Mouse (Mus musculus) 3134 (cell line): Measurements from ENCODE around the gene Capn1.

Source experiments
- DNase-seq: peaks from one replicate; pipeline ENCODE4 v3.0.0-alpha.2; 2011; ENCODE audit warnings: low spot score; ENCODE audit not compliant: insufficient read length; ENCODE audit errors: extremely low read depth

Gene Capn1

DNA sequence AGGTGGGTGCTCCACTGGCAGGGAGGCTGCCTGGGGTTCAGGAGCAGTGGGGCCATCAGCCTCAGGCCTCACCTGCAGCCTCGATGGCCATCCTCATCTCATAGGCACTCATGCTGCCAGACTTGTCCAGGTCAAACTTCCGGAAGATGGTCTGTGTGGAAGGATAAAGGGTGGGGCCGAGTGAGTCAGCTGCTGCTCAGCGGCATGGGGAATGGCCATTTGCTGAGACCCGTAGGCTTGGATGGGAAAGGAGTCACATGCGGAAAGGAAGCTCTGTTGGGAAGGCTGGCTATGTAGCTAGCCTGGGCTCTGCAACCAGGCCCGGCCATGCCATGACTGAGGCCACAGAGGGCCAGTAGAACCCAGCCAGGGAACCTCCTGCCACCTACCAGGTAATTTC lies 24.2 kb downstream of the Capn1 start:
- DNase-seq: peak; percentile 66

DNA sequence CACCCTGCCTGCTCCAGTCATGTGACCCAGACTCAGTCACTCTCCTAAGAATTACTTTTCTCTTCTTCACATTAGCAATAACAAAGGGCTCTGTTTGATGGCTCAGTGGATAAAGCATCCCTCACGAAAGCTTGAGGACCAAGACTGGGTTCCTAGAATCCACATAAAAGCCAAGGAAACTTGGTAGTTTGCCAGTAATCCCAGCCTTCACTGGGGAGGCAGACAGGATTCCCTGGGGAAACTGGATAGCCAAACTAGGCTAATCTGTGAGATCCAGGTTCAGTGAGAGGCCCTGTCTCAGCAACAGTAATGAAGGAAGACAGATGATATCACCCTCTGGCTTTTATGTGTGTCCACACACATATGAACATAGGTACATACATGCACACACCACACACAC lies 24.8 kb downstream of the Capn1 start:
- DNase-seq: no peak

DNA sequence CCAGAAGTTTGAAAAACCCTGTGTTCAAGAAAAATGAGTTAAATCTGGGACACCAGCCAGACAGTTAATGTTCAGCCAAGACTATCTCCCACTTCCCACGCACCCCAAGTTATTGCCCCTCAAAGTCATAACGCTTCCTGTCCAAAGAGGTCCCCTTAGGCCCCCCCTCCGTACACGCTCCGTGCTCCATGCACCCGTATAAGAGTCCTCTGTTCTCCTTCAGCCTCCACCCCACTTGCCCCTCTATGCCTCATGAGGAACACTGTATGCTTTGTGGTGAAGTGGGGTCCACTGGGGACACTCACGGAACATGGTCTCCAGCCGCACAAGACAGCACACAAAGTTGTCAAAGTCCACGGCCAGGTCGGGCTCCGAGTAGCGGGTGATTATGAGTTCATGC lies 25.7 kb downstream of the Capn1 start:
- no peak for DNase-seq

DNA sequence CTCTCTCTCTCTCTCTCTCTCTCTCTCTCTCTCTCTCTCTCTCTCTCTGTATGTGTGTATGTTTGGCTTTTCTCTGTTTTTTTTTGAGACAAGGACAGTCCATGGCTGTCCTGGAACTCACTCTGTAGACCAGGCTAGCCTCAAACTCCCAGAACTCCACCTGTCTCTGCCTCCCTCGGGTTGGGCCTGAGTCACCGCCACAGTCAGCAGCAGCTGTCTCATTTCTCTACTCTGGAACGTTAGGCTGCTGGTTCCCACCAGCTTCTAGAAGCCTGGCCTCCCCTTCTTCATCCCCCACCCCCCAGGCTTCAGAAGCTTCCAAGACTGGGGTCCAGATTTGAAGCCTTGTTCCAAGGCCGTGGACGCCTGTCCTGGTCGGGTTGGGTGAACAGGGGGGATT lies 26.1 kb downstream of the Capn1 start:
- DNase-seq: no peak

DNA sequence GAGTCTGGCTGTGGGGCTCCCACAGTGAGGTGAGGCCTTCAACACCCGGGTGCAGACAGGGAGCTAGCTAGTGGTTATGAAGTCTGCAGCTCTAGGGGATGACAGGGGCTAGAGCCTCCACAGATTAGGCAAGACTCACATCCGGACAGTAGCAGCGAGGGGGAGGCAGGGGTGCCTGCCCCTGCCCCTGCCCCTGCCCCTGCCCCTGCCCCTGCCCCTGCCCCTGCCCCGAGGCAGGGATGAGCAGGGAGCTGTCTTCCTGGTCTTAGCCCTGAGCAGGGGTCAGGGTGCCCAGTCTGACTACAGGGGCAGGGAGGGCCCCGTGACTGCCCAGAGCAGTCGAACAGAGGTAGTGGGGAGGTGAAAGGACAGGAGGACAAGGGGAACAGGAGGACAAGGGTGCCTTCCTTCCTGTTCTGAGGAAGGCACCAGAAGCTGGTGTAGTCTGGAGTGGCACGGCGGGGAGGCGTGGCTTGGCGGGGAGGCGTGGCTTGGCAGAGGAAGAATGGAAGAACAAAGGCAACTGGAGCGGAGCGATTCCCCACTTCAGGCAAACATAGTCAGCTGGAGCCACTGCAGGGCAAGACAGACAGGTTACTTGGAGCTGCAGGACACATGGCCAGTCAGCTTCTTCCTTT lies 26.8 kb downstream of the Capn1 start:
- peak; percentile 81 for DNase-seq

DNA sequence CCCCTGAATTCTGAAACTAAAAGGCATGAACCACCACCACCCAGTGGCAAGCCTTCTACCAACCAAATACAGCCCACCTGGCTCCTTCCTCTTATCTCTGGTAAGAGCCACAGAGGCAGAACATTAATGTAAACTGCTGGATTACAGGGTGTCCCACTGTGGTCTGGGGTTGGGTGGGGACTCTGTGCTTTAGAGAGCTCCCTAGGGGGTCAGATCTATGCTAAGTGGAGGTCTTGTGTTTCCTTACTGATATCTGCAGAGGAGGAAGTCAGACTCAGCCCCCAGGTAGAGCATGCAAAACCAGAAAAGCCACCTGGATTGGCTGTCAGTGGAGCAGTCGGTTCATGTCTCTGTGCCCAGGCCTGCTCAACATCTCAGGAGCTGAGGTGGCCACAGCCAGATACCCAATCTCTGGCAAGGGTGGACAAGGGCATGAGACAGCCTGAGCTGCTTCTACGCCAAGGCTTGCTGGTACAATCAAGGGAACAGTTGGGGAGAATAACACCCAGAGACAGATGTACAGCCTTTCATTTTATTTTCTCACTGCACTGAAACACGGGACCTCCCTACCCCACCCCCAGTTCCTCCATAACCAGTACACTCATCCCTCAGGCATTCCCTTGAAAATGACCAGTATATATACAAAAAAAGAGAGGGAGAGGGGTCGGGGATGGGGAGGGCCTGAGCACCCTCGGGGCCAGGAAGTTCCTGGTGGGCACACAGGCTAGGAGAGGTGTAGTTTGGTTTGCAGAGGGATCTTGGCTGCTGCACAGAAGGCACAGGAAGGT lies 27.5 kb downstream of the Capn1 start:
- peak; percentile 67 for DNase-seq

DNA sequence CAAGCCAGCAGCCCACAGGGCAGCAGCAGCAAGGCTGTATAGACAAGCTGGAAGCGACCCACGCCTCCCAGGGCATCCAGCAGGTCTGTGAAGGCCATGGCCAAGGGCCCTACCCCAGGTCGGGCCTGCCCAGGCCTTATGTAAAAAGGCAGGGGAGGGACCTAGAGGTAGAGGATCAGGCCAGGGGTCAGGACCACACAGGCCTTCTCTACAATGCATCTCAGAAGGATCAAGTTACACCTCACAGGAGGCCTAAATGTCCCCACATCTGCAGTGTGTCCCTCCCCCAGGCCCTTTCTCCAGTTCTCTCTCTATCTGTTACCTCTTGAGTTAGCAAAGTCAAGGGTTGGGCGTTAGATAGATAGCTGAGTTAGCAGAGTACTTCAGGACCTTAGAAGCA lies 29.7 kb downstream of the Capn1 start, which contains the start of gene Slc22a20:
TSS of gene Slc22a20 (minus strand) at position 101 of the 400 bp plus-strand sequence.
- DNase-seq: no peak

DNA sequence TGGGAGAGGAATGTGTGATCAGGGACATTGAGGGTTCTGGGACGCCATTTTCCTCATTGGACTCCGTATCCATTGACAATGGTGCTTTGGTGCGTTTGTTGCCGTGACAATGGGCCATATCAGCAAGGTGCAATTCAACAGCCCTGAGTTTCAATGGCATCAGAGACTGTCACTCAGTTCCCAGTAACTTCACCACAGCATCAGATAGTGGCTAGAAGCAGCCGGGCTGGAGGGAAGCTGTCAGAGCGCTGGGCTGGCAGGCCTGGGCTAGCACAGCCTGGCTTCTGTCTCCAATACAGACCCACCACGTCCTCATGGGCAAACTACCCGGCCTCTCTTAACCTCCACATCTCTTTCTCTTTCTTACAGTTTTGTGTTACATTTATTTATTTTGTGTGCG lies 35.2 kb downstream of the Capn1 start:
- DNase-seq: no peak

DNA sequence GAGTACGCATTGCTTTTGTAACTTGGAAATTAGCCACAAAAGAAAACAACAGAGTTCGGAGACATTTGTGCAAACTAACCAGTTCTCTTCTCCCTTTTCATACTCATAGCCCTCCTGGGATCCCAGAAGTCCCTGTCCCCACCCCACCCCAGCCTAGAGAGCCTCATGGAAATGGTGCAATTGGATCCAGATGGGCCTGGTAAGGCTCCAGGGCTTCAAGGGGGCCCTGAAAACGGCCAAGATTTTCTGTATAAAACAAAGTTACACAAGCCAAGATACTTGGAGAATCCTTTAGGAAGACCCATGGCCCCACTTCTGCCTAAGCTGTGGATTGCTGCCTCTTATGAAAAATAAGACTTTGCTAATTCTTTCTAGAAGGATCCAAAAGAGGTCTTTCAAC lies 38.0 kb downstream of the Capn1 start:
- no peak for DNase-seq

DNA sequence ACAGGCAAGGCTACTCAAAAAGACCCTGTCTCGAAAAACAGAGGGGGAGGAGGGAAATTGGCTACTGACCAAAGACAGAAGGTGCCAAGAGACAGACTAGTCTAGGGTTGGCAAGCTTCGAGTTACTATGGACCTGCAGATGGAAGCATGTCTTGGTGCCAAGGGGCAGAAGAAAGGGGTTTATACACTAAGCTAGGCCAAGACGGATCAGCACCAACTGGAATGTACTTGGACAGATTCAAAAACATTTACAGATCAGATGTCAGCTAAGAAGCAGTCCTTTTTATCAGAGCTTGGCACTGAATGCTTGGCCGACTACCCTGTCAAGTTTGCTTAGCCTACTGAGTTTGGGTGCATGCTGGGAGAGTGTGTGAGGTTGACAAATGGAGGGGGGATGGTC lies 40.0 kb downstream of the Capn1 start:
- no peak for DNase-seq

DNA sequence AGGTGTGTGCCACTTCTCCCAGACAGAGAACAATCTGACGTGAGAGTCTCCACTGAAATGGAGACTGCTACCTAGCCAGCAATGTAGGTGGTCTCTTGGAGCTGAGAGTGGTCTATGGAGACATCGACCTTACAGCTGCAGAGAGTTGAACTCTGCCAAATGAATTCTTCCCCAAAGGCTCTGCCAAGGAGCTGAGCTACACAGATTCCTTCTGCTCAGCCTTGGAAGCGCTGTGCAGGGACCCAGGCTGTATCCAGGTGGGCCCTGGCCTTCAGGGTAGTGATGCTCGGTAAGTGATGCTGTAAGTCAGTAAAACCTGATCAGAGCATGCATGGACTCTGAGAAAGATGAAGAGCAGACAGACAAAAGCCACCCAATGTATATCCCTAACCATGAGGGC lies 40.6 kb downstream of the Capn1 start:
- DNase-seq: no peak

DNA sequence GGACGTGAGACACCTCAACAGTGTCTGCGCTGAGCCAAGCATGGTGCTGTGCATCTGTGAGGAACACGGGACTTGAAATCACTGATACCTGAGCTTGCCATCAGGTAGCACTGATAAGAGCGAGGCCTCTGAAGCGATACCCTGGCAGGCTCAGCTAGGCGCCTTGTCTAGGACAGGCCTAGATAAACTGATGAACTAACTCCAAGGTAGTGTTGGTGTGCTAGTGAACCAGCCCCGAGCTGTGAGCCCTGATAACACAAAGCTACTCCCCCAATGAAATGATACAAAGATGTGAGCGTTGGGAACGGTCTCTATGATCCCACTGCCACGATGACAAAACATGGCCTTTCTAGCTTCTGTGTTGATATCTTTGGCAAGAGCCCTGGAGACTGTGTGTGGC lies 48.0 kb downstream of the Capn1 start:
- no peak for DNase-seq

DNA sequence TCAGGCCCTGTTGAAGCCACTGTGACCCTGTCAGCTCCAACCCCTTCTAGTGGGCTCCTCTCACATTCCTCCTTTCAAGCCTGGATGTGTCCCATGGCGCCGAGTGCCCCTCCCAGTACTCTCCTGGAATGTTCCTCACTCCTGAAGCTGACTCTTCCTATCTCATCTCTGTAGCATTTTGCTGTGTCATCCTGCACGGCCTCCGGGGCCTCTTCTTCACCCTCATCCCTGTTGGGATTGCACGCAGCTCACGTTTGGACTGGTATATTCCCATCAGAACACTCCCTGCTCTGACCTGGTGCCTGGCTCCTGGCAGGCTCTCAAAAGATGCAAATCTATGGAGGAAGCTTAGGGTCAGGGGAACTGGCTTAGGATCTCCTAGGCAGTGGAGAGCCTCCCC lies 48.9 kb downstream of the Capn1 start:
- no peak for DNase-seq

DNA sequence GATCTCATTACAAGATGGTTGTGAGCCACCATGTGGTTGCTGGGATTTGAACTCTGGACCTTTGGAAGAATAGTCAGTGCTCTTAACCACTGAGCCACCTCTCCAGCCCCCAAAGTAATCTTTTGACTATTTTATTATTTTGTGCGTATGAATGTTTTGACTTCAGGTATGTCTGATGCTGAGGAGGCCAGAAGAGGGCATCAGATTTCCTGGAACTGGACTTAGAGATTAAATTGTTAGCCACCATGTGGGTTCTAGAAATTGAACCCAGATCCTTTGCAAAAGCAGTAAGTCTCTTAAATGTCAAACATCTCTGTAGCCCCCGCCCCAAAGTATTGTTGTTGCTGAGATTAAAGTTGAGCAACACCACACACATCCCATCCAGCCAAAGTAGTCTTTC lies 49.8 kb downstream of the Capn1 start:
- DNase-seq: no peak

DNA sequence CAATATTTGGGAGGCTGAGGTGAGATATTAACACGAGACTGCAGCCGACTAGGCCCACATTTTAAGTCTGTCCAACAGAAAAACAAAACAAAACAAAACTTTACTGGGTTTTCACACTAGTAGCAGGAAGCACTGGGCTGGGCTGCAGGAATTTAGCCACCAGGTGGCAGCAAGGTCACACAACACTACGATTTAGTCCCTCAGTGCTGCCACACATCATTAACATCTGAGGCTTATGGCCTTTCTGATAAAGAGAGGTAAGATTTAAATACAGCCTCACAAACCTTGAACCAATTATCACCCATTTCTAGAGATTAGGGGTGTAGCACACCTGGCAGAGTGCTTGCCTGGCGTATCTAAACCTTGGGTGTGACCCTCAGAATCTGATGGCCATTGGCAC lies 50.4 kb downstream of the Capn1 start:
- DNase-seq: no peak

DNA sequence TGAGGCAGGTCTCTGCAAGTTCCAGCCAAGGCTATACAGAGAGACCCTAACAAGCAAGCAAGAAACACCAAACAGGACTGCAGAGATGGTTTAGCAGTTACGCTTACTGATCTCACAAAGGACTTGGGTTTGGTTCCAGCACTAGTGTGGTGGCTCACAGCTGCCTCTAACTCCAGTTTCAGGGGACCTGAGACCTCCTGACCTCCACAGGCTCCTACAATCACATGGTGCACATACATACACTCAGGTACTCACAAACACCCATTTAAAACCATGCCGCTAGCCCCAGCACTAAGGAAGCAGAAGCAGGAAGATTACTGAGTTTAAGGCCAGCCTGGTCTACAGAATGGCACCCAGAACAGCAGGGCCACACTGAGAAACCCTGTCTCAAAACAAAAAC lies 50.9 kb downstream of the Capn1 start:
- no peak for DNase-seq

DNA sequence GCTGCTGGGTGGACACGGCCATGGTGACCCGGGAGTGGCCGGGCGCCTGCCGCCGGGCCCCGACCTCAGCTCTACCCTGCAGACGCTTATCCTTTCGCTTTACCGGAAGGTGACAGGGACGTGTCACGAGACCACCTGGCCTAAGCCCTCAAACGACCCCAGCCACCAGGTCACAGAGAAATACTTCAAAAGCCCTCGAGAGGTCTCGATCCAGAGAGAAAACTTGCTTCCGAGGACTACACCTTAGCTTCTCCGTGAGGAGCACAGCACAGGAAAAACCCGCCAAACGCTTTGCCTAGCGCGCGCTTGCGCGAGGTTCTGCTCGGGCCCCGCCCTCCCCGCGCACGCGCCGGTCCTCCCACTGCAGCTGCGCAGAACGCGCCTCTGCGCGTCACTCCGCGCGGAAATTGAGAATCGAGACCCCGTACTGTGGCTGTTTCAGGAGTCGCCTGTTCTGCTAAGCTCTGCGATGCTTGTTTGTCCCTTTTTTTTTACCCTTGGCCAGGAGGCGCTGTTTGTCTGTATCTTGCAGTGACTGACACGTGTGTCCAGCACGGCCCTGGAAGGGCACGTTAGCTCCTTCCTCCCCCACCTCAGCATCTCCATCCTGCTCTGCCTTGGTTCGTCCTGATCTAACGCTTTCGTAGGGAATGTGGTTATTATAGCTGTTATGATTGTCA lies 51.7 kb downstream of the Capn1 start, which contains the start of gene Pola2:
TSS of gene Pola2 (minus strand) at position 320 of the 680 bp plus-strand sequence.
- peak; percentile 89 for DNase-seq

DNA sequence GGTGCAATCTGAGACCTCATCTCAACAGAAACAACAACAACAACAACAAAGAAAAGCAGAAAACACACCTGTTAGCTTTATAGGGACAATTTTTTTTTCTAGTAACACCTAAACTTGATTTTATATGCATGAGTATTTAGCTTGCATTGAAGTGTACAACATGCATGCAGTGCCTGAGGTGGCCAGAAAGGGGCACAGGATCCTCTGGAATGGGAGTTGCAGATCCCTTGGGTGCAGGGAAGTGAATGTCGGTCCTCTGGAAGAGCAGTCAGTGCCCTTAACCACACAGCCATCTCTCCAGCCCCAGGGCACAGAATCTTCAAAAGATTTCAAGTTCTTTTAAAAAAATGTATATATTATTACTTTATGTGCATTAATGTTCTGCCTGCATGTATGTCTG lies 53.0 kb downstream of the Capn1 start:
- no peak for DNase-seq

DNA sequence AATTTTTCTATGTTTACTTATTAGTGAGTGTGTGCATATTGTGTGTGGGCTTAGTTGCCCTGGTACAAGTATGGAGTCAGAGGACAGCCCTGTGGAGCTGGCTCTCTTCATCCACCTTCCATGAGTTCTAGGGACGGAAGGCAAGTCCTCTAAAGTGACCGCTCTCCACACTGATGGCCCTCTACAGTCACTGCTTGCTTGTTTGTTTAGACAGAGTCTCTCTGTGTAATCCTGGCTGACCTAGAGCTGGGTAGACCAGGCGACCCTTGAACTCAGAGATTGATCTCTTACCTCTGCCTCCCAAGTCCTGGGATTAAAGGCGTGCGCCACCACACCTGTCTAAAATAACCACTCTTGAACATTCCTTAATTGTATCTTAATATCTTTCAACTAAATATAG lies 58.3 kb downstream of the Capn1 start:
- no peak for DNase-seq

DNA sequence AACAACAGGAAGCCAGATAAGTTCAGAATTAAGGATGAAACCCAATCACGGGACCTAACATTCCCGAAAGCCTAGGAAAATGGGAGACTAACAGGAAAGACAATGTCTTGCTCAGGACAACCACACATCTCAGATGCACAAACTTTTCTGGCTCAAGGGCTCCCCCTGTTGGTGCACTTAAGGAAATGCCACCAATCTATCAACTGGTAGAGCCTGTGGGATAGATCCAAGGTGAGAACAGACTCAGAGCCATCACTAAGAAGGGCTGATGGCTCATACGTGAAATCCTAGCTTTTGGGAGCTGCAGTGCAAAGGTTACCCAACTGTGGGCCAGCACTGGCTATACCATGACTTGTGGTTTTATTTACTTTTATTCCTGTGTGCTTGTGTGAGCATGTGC lies 59.0 kb downstream of the Capn1 start:
- DNase-seq: no peak

DNA sequence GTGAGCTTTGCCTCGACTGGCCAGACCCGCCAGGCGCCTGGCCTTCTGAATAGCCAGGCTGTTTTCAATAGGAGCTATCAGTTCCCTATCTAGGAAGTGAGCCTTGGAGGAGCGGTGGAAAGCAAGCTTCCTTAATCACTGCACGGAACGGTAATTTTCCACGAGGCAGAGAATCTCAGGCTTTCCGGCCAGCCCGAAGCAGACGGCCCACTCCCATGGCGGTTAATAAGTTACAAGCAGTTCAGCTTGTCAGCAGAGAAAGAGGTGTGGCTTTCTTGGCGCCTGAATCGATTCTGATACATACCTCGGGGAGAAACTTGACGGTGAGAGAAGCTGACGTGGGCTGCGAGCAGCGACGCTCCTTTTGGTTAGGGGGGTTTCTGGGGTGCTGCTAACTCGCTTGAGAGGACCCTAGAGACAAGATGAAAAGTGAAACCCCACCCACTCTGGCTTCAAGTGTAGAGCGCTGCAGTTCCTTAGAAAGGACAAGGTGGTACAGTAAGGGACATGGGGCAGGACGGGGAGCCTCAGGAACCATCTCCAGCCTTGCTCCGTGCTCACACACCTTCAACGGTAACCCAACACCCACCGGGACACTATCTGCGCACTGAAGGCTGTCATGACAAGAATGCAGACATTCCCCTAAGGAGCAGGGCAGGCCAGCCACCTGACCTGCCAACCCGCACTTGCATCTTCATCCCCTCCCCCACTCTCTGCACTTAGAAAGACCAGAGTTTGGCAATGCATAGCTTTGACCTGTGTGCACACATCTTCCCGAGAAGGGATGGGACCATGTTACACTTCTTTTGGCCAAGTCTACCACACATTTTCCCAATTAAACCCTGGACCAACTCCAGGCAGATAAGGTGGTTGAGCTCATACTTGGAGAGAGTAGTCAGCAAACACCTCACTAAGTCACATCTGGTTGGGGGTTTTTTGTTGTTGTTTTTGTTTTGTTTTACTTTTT lies 59.7 kb downstream of the Capn1 start:
- DNase-seq: no peak
